In the genomic region with DNA sequence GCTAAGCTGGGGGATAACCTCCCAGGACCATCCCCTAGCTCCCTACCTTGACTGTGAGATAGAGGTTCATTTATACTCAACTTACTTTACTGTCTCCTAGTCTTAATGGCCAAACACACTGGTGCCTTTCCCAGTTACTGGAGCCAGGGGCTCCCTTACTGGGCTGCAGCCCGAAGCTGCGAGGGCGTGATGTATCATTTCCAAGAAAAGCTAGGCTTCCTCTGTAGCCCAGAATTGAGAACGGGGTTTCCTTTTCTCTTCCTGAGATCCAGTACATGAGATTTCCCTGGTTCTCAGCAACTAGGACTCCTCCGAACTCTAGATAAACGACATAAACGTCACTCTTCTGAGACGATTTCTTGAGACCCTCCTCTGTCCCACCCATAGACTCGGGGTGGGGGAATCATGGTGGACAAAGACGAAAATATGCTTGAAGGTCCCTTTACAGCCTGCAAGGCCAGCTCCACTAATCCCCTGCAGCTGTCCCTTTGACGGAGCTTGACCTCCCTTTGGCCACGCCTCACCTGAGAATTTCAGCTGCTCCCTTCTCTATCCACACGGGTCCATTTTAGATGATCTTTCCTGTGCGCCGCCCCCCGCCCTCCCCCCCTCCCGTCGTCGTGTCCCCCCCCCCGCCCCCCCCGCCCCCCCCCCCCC, we compare ENCODE assay signal across 10 mouse cellular contexts. TPM values are rescaled to one million over a fixed set of nuclear protein-coding genes. Genes with fewer than 3 reads are reported as not detected.
DNase-seq lines count a peak whose midpoint lies in the region; ATAC-seq lines count a peak whose summit lies in the region.
"Had no signal": no experiment of that assay in that cellular context is flagged by ENCODE, and none has a peak within 500 bp of the region (broad histone marks: within the 10 kb centered on the region; RNA-seq: fewer than 3 reads in every experiment).

No protein-coding gene starts in this region.

- no peaks in the 10 kb centered on the region for H3K36me3 ChIP-seq in lung, embryonic 16.5 days (ENCODE audit: control insufficient read depth, insufficient read depth, low read length)
- H3K36me3 ChIP-seq in intestine, embryonic 15.5 days, result no peaks in the 10 kb centered on the region

- peak; percentile 25 for DNase-seq in gastrocnemius, postnatal 25 days
- DNase-seq in gastrocnemius, postnatal 4 days (ENCODE audit: low spot score in 2 of 2), result no peak
- no peak for DNase-seq in lung, postnatal 25 days (ENCODE audit: low spot score)
- peak; percentile 15 for DNase-seq in retina, embryonic 14.5 days (ENCODE audit: low spot score)
- DNase-seq in adrenal gland, postnatal 25 days, result no peak
- DNase-seq: adrenal gland, postnatal 10 days; kidney, postnatal 36 days had no signal

- no peaks in the 10 kb centered on the region for H3K9me3 ChIP-seq in lung, embryonic 16.5 days (ENCODE audit: control insufficient read depth, low read length)
- no peaks in the 10 kb centered on the region for H3K9me3 ChIP-seq in intestine, embryonic 15.5 days

- no peaks in the 10 kb centered on the region for H3K4me1 ChIP-seq in lung, embryonic 16.5 days (replicated peaks; ENCODE audit: control insufficient read depth, insufficient read depth, low read length)
- H3K4me1 ChIP-seq in intestine, embryonic 15.5 days (replicated peaks), result no peaks in the 10 kb centered on the region

- H3K4me3 ChIP-seq in lung, embryonic 16.5 days (ENCODE audit: low read length), result peak overlapping the region; percentile 13; the same call in 1 of the 2 replicates
- no peak overlapping the region for H3K4me3 ChIP-seq in intestine, embryonic 15.5 days (replicated peaks)

- H3K27me3 ChIP-seq in lung, embryonic 16.5 days (ENCODE audit: control insufficient read depth, insufficient read depth, low read depth, low read length), result no peaks in the 10 kb centered on the region
- H3K27me3 ChIP-seq in intestine, embryonic 15.5 days (replicated peaks), result no peaks in the 10 kb centered on the region

- peak overlapping the region; percentile 33 for H3K4me2 ChIP-seq in lung, embryonic 16.5 days (ENCODE audit: low read depth, low read length)
- H3K4me2 ChIP-seq in intestine, embryonic 15.5 days (replicated peaks), result peak overlapping the region; percentile 38

- H3K27ac ChIP-seq in lung, embryonic 16.5 days (ENCODE audit: low read length), result no peak overlapping the region
- H3K27ac ChIP-seq in intestine, embryonic 15.5 days, result no peak overlapping the region

- no peak overlapping the region for H3K9ac ChIP-seq in lung, embryonic 16.5 days (ENCODE audit: low read length)
- H3K9ac ChIP-seq in intestine, embryonic 15.5 days, result no peak overlapping the region

- WGBS in lung, embryonic 16.5 days, result 42% methylated on average over 16 of the region's 21 CpGs
- 34% methylated on average over 13 of the region's 21 CpGs for WGBS in intestine, embryonic 15.5 days

- no peak for ATAC-seq in lung, embryonic 16.5 days (ENCODE audit: low read depth)
- ATAC-seq in intestine, embryonic 15.5 days, result no peak
- ATAC-seq in monocyte, adult 5-6 weeks (replicated peaks; ENCODE audit: insufficient number of reproducible peaks, low FRiP score, low TSS enrichment, poor library complexity, severe bottlenecking), result no peak

RNA-seq across cellular contexts. Expression of gene Laptm4a, which starts 28.5 kb away (rescaled TPM):
- total RNA-seq in gastrocnemius, postnatal 25 days (2021), result 100 to 1,000 TPM; 222 to 266 TPM
- 100 to 1,000 TPM; 425 to 463 TPM for total RNA-seq in gastrocnemius, postnatal 4 days (2021)
- polyA plus RNA-seq in lung, embryonic 16.5 days (2015; fragmentation: Nextera tagmentation; extraction: Ambion mirVana), result 334 and 336 TPM in 2 replicates
- polyA plus RNA-seq in intestine, embryonic 15.5 days (2015; fragmentation: Nextera tagmentation; extraction: Ambion mirVana), result 249 and 294 TPM in 2 replicates
- total RNA-seq in monocyte, adult 5-6 weeks (2017), result 314 to 883 TPM (median 672 TPM) in 3 replicates
- 421 and 503 TPM in 2 replicates for total RNA-seq in adrenal gland, postnatal 25 days (2021)

RNA-seq across cellular contexts. Expression of gene Matn3, which starts 54.7 kb away (rescaled TPM):
- under 1 TPM in 1 of 2 experiments, not detected in 1; 0.56 TPM for total RNA-seq in gastrocnemius, postnatal 25 days (2021)
- under 1 TPM; 0.21 to 0.39 TPM for total RNA-seq in gastrocnemius, postnatal 4 days (2021)
- 3.3 and 3.7 TPM in 2 replicates for polyA plus RNA-seq in lung, embryonic 16.5 days (2015; fragmentation: Nextera tagmentation; extraction: Ambion mirVana)
- 0.11 and 0.13 TPM in 2 replicates for polyA plus RNA-seq in intestine, embryonic 15.5 days (2015; fragmentation: Nextera tagmentation; extraction: Ambion mirVana)
- total RNA-seq in monocyte, adult 5-6 weeks (2017), result not detected in 3 replicates
- total RNA-seq in adrenal gland, postnatal 25 days (2021), result not detected in 2 replicates

Comparison
In these comparisons a context has a peak if more than half of its experiments do, and no peak if none do; other contexts are left out.
1. DNase-seq: peak in gastrocnemius, postnatal 25 days (single experiment) and retina, embryonic 14.5 days (single experiment); none in gastrocnemius, postnatal 4 days (0 of 2), lung, postnatal 25 days (single experiment) and adrenal gland, postnatal 25 days (single experiment).